Mouse (Mus musculus) gastrocnemius, postnatal 36 days (tissue): ENCODE data around the gene Ttc27. TPM values are rescaled to one million over a fixed set of nuclear protein-coding genes. Genes with fewer than 3 reads are reported as not detected.

Experiments
- DNase-seq, 2 experiments: peaks; one replicate each; pipeline ENCODE4 v3.0.0; 2022
- intact Hi-C: fragments of 180-260 bp; cut with DNase I; formaldehyde crosslinking; loops from one replicate; pipeline ENCODE4 v1.15.1; 2025
- total RNA-seq, 2 experiments: library from RNA; stranded (reverse); gene quantifications; 2 replicates each; pipeline ENCODE4 v1.2.3; 2021

Ttc27 gene
- total RNA-seq, 2 experiments from 2014 or later = 8.9 to 11.0 TPM

DNA sequence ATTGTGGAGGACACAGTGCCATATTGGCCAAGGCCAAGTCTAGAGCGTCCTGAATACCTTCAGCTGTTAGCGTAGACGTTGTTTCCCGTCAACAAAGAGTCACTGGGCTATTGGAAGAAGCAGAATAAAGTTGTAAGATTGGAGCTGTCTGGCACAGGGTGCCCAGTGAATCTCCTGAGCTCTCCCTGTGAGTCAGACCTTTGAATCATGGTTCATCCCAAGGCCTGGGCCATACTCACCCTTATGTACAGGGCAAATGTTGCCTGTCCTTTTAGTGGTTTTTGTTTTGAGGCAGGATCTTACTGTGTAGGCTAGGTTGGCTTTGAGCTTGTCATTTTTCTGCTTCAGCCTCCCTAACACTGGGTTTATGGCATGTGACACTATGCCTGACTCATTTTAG lies 91.4 kb downstream of the Ttc27 start:
- no peak for DNase-seq

DNA sequence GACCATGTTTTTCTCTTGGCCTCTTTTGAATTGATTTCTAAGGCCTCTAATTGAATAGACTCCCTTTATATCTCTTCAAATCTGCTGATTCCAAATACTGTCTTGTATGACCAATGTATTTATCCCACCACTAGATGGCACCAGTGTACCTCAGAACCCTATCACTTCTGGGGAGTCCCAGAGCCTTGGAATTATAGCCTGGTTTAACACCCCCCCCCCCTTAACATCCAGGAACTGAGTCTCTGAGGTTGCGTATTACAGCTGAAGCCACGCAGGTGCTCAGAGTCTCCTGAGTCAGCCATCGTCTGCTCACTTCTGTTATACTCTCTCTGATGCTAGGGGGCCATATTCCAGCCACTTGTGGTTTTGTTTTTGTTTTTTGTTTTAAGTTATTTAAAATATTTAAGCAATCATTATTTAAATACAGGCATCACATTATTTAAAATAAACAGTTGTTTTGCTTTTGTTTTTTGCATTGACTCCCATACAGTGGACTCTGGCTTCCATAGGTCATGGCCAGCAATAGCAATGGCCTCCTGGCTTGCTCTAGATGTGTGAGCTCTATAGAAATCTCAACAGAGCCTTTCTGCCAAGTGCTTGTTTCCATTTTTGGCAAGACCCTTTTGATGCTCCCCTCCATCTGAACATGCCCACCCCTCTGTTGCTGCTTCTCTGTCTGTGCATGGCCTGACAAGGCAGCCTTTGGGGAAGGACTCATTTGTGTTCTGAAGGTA lies 93.5 kb downstream of the Ttc27 start:
- intact Hi-C loops = loop anchor here (2.0 to 5.0 kb wide), 2 partner anchors 194 to 276 kb away; partner anchors contain the start of gene Ltbp1
- no peak for DNase-seq

More for the DNA sequence above, 91.4 kb downstream of the Ttc27 start:
- intact Hi-C loops = loop anchor here (10.0 kb wide), 2 partner anchors 576 to 726 kb away; no protein-coding TSS in a partner anchor

GRCm38 (mm10) chr17:74819711-74820110 lies 102.2 kb downstream of the Ttc27 start:
- DNase-seq = no peak
- intact Hi-C loops = no loop called here

GRCm38 (mm10) chr17:74830851-74831250 lies 113.3 kb downstream of the Ttc27 start:
- DNase-seq = no peak
- intact Hi-C loops = no loop called here

- intact Hi-C loops = no loop called here
- DNase-seq = no peak
Observed at GRCm38 (mm10) chr17:74841721-74842120, 124.2 kb downstream of the Ttc27 start.

GRCm38 (mm10) chr17:74842603-74843002 lies 125.1 kb downstream of the Ttc27 start:
- intact Hi-C loops = no loop called here
- DNase-seq = no peak

DNA sequence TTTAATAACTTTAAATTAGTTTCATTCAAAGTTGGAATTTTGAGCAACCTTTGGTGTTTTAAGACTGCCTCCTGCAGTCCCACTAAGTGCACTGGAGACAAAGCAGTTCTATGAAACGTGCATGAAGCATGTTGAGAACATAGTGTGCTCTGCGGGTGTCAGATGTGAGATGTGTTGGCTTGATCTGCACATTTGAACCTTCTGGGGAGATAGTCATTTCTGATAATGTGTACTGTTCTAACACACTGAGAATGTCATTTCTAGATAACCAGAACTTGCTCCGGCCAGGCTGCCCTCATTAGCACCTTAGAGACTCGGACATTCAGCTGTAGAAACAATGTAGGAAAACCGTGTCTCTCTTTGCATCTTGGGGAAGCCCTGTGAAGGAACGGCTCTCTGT lies 126.0 kb downstream of the Ttc27 start:
- no peak for DNase-seq
- intact Hi-C loops = no loop called here

DNA sequence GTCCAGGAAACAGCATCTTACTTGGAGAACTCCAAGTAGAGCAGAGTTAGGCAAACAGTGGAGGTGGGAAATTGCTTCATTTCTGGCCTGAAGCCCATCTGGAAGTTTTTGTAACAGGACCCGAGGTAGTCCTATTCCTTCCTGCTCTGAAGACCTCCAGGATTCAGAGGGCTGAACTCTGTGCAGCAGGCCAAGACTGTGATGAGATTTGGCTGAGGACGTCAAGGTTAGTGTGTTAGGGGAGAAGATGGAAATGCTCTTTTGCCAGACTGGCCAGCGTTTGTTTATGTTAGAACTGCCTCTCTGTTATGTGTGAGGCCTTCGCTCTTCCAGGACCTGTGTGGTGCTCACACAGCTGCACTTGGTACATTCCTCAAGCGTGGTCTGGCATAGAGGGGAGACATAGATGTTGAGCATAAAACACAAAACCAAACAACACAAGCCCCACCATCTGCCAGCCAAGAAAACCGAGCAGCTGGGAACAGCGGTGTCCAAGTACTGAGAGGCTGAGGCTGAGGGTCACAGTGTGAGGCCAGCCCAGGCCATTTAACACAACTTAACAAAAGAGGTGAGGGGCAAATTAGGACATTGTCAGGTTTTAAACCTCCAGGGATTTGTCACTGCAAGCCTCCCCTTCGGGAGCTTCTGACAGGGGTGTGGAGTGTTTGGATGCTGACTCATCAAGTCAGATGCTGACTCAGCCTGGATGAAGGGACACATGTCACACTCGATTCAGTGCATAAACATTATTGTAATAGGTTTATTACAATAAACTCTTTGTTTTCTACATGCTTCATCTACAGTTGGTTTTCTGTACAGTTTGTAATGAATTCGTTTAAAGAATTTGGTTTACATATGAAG lies 128.7 kb downstream of the Ttc27 start:
- intact Hi-C loops = no loop called here
- no peak for DNase-seq

DNA sequence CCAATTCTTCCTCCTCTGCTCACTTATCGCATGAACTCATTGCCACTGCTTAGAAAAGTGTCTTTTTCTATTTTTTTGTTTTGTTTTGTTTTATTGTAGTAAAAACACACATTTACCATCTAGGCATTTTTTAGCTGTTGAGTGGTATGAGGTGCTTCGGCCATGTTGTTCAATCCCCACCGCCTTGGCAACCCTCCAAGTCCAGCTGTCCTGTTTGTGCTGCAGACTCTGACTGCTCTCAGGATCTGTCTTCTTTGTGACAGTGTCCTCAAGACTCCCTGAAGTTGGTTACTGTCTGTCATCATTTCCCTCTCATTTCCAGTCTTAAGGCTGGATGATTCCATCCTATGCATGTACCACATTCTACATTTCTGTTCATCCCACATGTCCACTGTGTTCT lies 132.7 kb downstream of the Ttc27 start:
- DNase-seq = no peak

DNA sequence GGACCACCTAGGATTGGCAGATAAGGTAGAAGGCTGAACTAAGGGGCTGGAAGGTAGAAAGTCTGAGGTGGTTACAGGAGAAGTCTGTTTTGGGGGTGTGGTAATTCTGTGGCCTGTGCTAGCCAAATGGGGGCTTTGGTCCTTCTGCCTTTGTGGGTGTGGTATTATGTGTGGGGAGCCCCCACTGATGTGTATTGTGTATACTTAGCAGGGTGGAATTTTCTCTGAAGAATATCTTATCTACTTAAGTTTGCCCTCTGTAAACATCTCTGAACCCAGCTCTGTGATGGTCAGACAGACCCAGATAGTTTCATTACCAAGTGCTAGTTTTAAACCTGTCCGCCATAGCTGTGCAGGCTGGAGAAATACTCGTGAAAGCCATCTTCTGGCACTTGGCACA lies 141.8 kb downstream of the Ttc27 start:
- intact Hi-C loops = no loop called here
- DNase-seq = no peak

More for the DNA sequence above, 132.7 kb downstream of the Ttc27 start:
- intact Hi-C loops = no loop called here

GRCm38 (mm10) chr17:74860180-74860993 lies 142.9 kb downstream of the Ttc27 start:
- no peak for DNase-seq
- intact Hi-C loops = no loop called here

- intact Hi-C loops = no loop called here
- no peak for DNase-seq
Observed at GRCm38 (mm10) chr17:74863845-74864244, 146.3 kb downstream of the Ttc27 start.

DNA sequence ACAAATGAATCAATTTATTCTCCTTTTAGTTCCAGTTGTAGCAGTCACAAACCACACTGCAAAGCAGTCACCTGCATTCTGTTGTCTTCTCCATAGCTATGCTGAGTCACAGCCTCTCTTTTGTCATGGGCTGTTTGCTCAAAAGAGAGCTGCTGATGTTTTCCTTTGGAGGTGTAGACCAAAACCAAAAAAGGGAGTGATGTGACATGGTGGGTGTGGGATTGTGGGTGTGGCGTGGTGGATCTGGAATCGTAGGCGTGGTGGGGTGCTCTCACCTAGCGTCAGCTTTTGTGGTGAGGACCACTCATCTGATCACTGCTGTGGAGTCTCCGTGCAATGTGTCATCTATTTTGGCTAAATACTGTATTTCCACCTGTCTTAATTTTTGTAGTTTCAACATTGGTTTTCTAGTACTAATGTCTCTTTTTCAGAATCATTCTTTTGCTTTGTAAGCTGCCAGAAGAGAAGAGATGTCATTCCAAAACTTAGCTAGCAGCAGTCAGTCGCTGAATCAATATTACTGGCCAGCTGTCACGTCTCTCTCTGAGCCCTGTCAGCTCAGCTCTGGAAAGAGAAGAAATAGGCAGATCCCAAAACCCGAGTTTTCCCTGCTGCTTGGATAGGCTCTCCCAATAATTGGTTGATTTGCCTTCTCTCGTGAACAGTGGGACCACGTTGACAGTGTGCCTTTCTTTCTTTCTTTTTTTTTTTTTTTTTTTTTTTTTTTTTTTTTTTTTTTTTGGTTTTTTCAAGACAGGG lies 147.4 kb downstream of the Ttc27 start:
- intact Hi-C loops = no loop called here
- DNase-seq = no peak

- intact Hi-C loops = no loop called here
- no peak for DNase-seq
Observed at GRCm38 (mm10) chr17:74865694-74866564, 148.4 kb downstream of the Ttc27 start.

GRCm38 (mm10) chr17:74866565-74867507 lies 149.3 kb downstream of the Ttc27 start:
- peak; percentile 60 to 63 for DNase-seq
- intact Hi-C loops = no loop called here

DNA sequence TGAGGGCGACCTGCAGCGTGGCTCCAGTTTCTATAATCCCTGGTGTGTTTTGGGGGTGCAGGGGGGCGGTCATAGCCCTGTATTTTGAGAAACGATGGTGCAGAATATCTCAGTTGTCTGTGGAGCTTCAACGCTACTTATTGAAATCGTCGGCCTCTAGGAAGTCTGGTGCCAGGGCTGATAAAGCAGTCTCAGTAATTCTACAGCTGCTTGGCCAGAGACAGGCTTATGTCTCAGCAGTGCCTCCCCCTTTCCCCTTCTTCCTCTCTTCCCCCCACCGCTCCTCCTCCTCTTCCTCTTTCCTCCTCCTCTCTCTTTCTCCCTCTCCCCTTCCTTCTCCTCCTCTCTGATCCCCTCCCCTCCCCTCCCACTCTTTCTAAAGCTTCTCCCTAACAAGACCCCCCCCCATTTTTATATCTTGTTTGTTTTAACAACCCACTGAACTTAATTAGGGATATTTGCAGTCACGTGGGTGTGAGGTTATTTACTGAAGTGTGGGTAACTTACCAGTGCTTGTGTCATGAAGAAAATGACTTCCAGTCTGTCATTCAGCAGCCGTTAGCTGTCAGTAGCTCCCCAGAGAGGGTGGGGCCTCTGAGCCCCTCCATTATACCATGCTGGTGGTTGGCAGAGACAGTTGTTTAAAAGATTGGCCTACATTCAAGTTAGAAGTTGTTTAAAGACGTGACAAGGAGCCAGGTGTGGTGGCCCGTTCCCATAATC lies 150.8 kb downstream of the Ttc27 start:
- DNase-seq = no peak
- intact Hi-C loops = no loop called here

- intact Hi-C loops = no loop called here
- no peak for DNase-seq
Observed at GRCm38 (mm10) chr17:74869556-74869955, 152.0 kb downstream of the Ttc27 start.
